Mouse (Mus musculus): ENCODE data around the gene Spaca7.
"Not testable (repeated sequence)": the region's sequence is repeated elsewhere in the genome, so short reads cannot be mapped to it uniquely, and the experiment has no call there.

The Spaca7 gene

GRCm38 (mm10) chr8:12572814-12573534 lies at the start of gene Spaca7:
Gene Spaca7, plus strand, starts transcription at chr8:12573029.
- no peak for DNase-seq (ENCODE audit: low spot score in 2 of 2)

- DNase-seq (ENCODE audit: low spot score in 2 of 2), result no peak
These were observed 48.5 kb upstream of the Spaca7 start for GRCm38 (mm10) chr8:12524279-12524678.

- no peak for DNase-seq (ENCODE audit: low spot score in 2 of 2)
These were observed 44.2 kb upstream of the Spaca7 start for GRCm38 (mm10) chr8:12528659-12529058.

- DNase-seq (ENCODE audit: low spot score in 2 of 2), result no peak
These were observed 37.2 kb upstream of the Spaca7 start for GRCm38 (mm10) chr8:12535617-12536016.

- no peak for DNase-seq (ENCODE audit: low spot score in 2 of 2)
These were observed 36.5 kb upstream of the Spaca7 start for GRCm38 (mm10) chr8:12536306-12536705.

GRCm38 (mm10) chr8:12545236-12545635 lies 27.6 kb upstream of the Spaca7 start:
- DNase-seq (ENCODE audit: low spot score in 2 of 2), result no peak

GRCm38 (mm10) chr8:12545671-12546070 lies 27.2 kb upstream of the Spaca7 start:
- no peak for DNase-seq (ENCODE audit: low spot score in 2 of 2)

GRCm38 (mm10) chr8:12547466-12548220 lies 25.2 kb upstream of the Spaca7 start:
- DNase-seq (ENCODE audit: low spot score in 2 of 2), result no peak

GRCm38 (mm10) chr8:12548255-12548654 lies 24.6 kb upstream of the Spaca7 start:
- no peak for DNase-seq (ENCODE audit: low spot score in 2 of 2)

- DNase-seq (ENCODE audit: low spot score in 2 of 2), result no peak
These were observed 24.1 kb upstream of the Spaca7 start for GRCm38 (mm10) chr8:12548680-12549079.

- no peak for DNase-seq (ENCODE audit: low spot score in 2 of 2)
These were observed 17.2 kb upstream of the Spaca7 start for GRCm38 (mm10) chr8:12555515-12556145.

- no peak for DNase-seq (ENCODE audit: low spot score in 2 of 2)
These were observed 14.0 kb upstream of the Spaca7 start for GRCm38 (mm10) chr8:12558786-12559185.

- peak; percentile 27 to 66 for DNase-seq (ENCODE audit: low spot score in 2 of 2)
These were observed 11.3 kb upstream of the Spaca7 start for GRCm38 (mm10) chr8:12561403-12561960.

GRCm38 (mm10) chr8:12564307-12564706 lies 8.5 kb upstream of the Spaca7 start:
- no peak for DNase-seq (ENCODE audit: low spot score in 2 of 2)

- DNase-seq (ENCODE audit: low spot score in 2 of 2), result no peak
These were observed 7.3 kb upstream of the Spaca7 start for GRCm38 (mm10) chr8:12565488-12565887.

- no peak for DNase-seq (ENCODE audit: low spot score in 2 of 2)
These were observed 6.3 kb upstream of the Spaca7 start for GRCm38 (mm10) chr8:12566509-12566908.

- DNase-seq (ENCODE audit: low spot score in 2 of 2), result no peak
These were observed 3.2 kb downstream of the Spaca7 start for GRCm38 (mm10) chr8:12576003-12576402.

- DNase-seq (ENCODE audit: low spot score in 2 of 2), result no peak
These were observed 3.9 kb downstream of the Spaca7 start for GRCm38 (mm10) chr8:12576739-12577138.

- DNase-seq (ENCODE audit: low spot score in 2 of 2), result not testable (repeated sequence)
These were observed 6.6 kb downstream of the Spaca7 start for GRCm38 (mm10) chr8:12579339-12579999.

- no peak for DNase-seq (ENCODE audit: low spot score in 2 of 2)
These were observed 11.0 kb downstream of the Spaca7 start for GRCm38 (mm10) chr8:12583785-12584184.

- peak; percentile 54 to 77 for DNase-seq (ENCODE audit: low spot score in 2 of 2)
These were observed 34.4 kb downstream of the Spaca7 start for GRCm38 (mm10) chr8:12607223-12607622.

- DNase-seq (ENCODE audit: low spot score in 2 of 2), result no peak
These were observed 36.0 kb downstream of the Spaca7 start for GRCm38 (mm10) chr8:12608810-12609209.
